Mouse (Mus musculus): ENCODE results near the gene Cd47. TPM values are rescaled to one million over a fixed set of nuclear protein-coding genes. Genes with fewer than 3 reads are reported as not detected.

Cd47 gene
- total RNA-seq, 4 experiments from 2014 or later = 239 to 271 (median 254) TPM

- no peak for DNase-seq (ENCODE audit: low spot score in 2 of 2)
These were observed 107.0 kb downstream of the Cd47 start for GRCm38 (mm10) chr16:49907356-49907755.

- DNase-seq (ENCODE audit: low spot score in 2 of 2) = no peak
These were observed 109.2 kb downstream of the Cd47 start for GRCm38 (mm10) chr16:49909536-49909935.

- DNase-seq (ENCODE audit: low spot score in 2 of 2) = no peak
These were observed 113.8 kb downstream of the Cd47 start for GRCm38 (mm10) chr16:49914094-49914493.

- DNase-seq (ENCODE audit: low spot score in 2 of 2) = no peak
These were observed 115.5 kb downstream of the Cd47 start for GRCm38 (mm10) chr16:49915532-49916476.

- DNase-seq (ENCODE audit: low spot score in 2 of 2) = no peak
These were observed 119.9 kb downstream of the Cd47 start for GRCm38 (mm10) chr16:49920191-49920590.

- no peak for DNase-seq (ENCODE audit: low spot score in 2 of 2)
These were observed 121.3 kb downstream of the Cd47 start for GRCm38 (mm10) chr16:49921677-49922076.

- no peak for DNase-seq (ENCODE audit: low spot score in 2 of 2)
These were observed 121.8 kb downstream of the Cd47 start for GRCm38 (mm10) chr16:49922098-49922497.

- DNase-seq (ENCODE audit: low spot score in 2 of 2) = no peak
These were observed 123.4 kb downstream of the Cd47 start for GRCm38 (mm10) chr16:49923720-49924119.

GRCm38 (mm10) chr16:49924941-49925340 is 124.6 kb downstream of the Cd47 start:
- no peak for DNase-seq (ENCODE audit: low spot score in 2 of 2)

- DNase-seq (ENCODE audit: low spot score in 2 of 2) = no peak
These were observed 132.9 kb downstream of the Cd47 start for GRCm38 (mm10) chr16:49933274-49933673.

GRCm38 (mm10) chr16:49936008-49936443 is 135.7 kb downstream of the Cd47 start:
- no peak for DNase-seq (ENCODE audit: low spot score in 2 of 2)

GRCm38 (mm10) chr16:49936793-49937192 is 136.5 kb downstream of the Cd47 start:
- no peak for DNase-seq (ENCODE audit: low spot score in 2 of 2)

GRCm38 (mm10) chr16:49937218-49938165 is 137.2 kb downstream of the Cd47 start:
- no peak for DNase-seq (ENCODE audit: low spot score in 2 of 2)

- DNase-seq (ENCODE audit: low spot score in 2 of 2) = no peak
These were observed 138.4 kb downstream of the Cd47 start for GRCm38 (mm10) chr16:49938483-49939301.

- DNase-seq (ENCODE audit: low spot score in 2 of 2) = no peak
These were observed 139.0 kb downstream of the Cd47 start for GRCm38 (mm10) chr16:49939376-49939775.

- DNase-seq (ENCODE audit: low spot score in 2 of 2) = no peak
These were observed 140.1 kb downstream of the Cd47 start for GRCm38 (mm10) chr16:49940473-49940872.

- DNase-seq (ENCODE audit: low spot score in 2 of 2) = no peak
These were observed 140.7 kb downstream of the Cd47 start for GRCm38 (mm10) chr16:49941031-49941430.

GRCm38 (mm10) chr16:49943726-49944125 is 143.4 kb downstream of the Cd47 start:
- DNase-seq (ENCODE audit: low spot score in 2 of 2) = no peak

- DNase-seq (ENCODE audit: low spot score in 2 of 2) = no peak
These were observed 144.8 kb downstream of the Cd47 start for GRCm38 (mm10) chr16:49945084-49945483.

GRCm38 (mm10) chr16:49947049-49947448 is 146.7 kb downstream of the Cd47 start:
- no peak for DNase-seq (ENCODE audit: low spot score in 2 of 2)

- DNase-seq (ENCODE audit: low spot score in 2 of 2) = no peak
These were observed 147.3 kb downstream of the Cd47 start for GRCm38 (mm10) chr16:49947610-49948009.

All from left cerebral cortex, adult 8-10 months (tissue).